Mouse (Mus musculus) midbrain, embryonic 16.5 days (tissue): ENCODE measurements around the gene Hmgcs1. TPM values are rescaled to one million over a fixed set of nuclear protein-coding genes. Genes with fewer than 3 reads are reported as not detected.

Experiments used
- ATAC-seq: fragments of 200-750 bp; cut with Nextera tagmentation; 2 replicates; pipeline ENCODE4 v1.8.0; 2017; ENCODE audit warnings: moderate TSS enrichment
- H3K27ac ChIP-seq: fragments of 300-500 bp; sonication (generic); 2 replicates; pipeline ENCODE4 v1.5.1; 2014; ENCODE audit warnings: mild to moderate bottlenecking, low read length, mixed read lengths
- H3K27me3 ChIP-seq: fragments of 300-500 bp; sonication (generic); 2 replicates; pipeline ENCODE4 v1.6.1; 2014; ENCODE audit warnings: low read depth, low read length, mixed read lengths; ENCODE audit not compliant: control insufficient read depth, insufficient read depth
- H3K36me3 ChIP-seq: fragments of 300-500 bp; sonication (generic); 2 replicates; pipeline ENCODE4 v1.6.1; 2014; ENCODE audit warnings: mild to moderate bottlenecking, low read length, moderate library complexity, mixed read lengths; ENCODE audit not compliant: control insufficient read depth, insufficient read depth
- H3K4me1 ChIP-seq: fragments of 300-500 bp; sonication (generic); 2 replicates; pipeline ENCODE4 v1.6.1; 2014; ENCODE audit warnings: mild to moderate bottlenecking, low read length, mixed read lengths; ENCODE audit not compliant: control insufficient read depth, insufficient read depth
- H3K4me2 ChIP-seq: fragments of 300-500 bp; sonication (generic); 2 replicates; pipeline ENCODE4 v1.6.1; 2014; ENCODE audit warnings: mild to moderate bottlenecking, low read length, mixed read lengths
- H3K4me3 ChIP-seq: fragments of 300-500 bp; sonication (generic); 2 replicates; pipeline ENCODE4 v1.5.1; 2014; ENCODE audit warnings: low read depth, mild to moderate bottlenecking, low read length, moderate library complexity, mixed read lengths
- H3K9ac ChIP-seq: fragments of 300-500 bp; sonication (generic); 2 replicates; pipeline ENCODE4 v1.6.1; 2014; ENCODE audit warnings: low read depth, low read length, mixed read lengths
- H3K9me3 ChIP-seq: fragments of 300-500 bp; sonication (generic); replicated peaks from 2 replicates; pipeline ENCODE4 v1.6.1; 2014; ENCODE audit warnings: mild to moderate bottlenecking, low read length, mixed read lengths; ENCODE audit not compliant: control insufficient read depth, poor library complexity, severe bottlenecking
- whole genome bisulfite sequencing: fragments of 180-500 bp; shearing (Covaris S2); extraction: QIAGEN DNeasy Blood & Tissue Kit; methylation state at CpG from one replicate; pipeline ENCODE4 v1.1.7; 2014; 5-methylcytosine and 5-hydroxymethylcytosine counted together
- polyA plus RNA-seq: library from polyadenylated mRNA; unstranded; fragments of >200 nt; fragmentation: Nextera tagmentation; extraction: Ambion mirVana; gene quantifications from 2 replicates; pipeline ENCODE4 v1.2.1, GENCODE M21; 2015

The Hmgcs1 gene
- polyA plus RNA-seq, 1 experiment from 2014 or later = 644 TPM

- Histone ChIP-seq H3K4me1 (peaks cover 2% of the 10 kb centered on the region; the same call in 1 of the 2 replicates), H3K36me3 (0 out of 2 replicates have a peak, but pooled peaks cover 3% of the 10 kb centered on the region), H3K4me3 (no peak overlapping the region), H3K9ac (no peak overlapping the region), H3K27ac (no peak overlapping the region), H3K27me3 (no peaks in the 10 kb centered on the region), H3K4me2 (no peak overlapping the region), H3K9me3 (no peaks in the 10 kb centered on the region)
- no peak for ATAC-seq
- WGBS = 93% methylated on average over 7 of the region's 7 CpGs
Observed at GRCm38 (mm10) chr13:119729406-119729805, 39.2 kb downstream of the Hmgcs1 start.

GRCm38 (mm10) chr13:119731448-119731847 lies 41.3 kb downstream of the Hmgcs1 start:
- no peaks in the 10 kb centered on the region for H3K9me3 ChIP-seq
- H3K4me1 ChIP-seq = peaks cover 2% of the 10 kb centered on the region; the same call in 1 of the 2 replicates
- no peak overlapping the region for H3K9ac ChIP-seq
- H3K36me3 ChIP-seq = no peaks in the 10 kb centered on the region
- ATAC-seq = no peak
- H3K4me2 ChIP-seq = no peak overlapping the region
- no peaks in the 10 kb centered on the region for H3K27me3 ChIP-seq
- 27% methylated on average over 6 of the region's 6 CpGs for WGBS
- H3K4me3 ChIP-seq = no peak overlapping the region
- no peak overlapping the region for H3K27ac ChIP-seq

- 2% methylated on average over 19 of the region's 19 CpGs for WGBS
- H3K9me3 ChIP-seq = no peaks in the 10 kb centered on the region
- no peaks in the 10 kb centered on the region for H3K27me3 ChIP-seq
- H3K27ac ChIP-seq = peak overlapping the region; percentile 47; the same call in 1 of the 2 replicates
- peak overlapping the region; percentile 7; the same call in 1 of the 2 replicates for H3K4me3 ChIP-seq
- peak overlapping the region; percentile 46; the same call in 1 of the 2 replicates for H3K9ac ChIP-seq
- no peaks in the 10 kb centered on the region for H3K36me3 ChIP-seq
- peak; percentile 79 for ATAC-seq
- peaks cover 13% of the 10 kb centered on the region for H3K4me1 ChIP-seq
- H3K4me2 ChIP-seq = peak overlapping the region; percentile 56
Observed at GRCm38 (mm10) chr13:119741390-119742237, 51.4 kb downstream of the Hmgcs1 start.

GRCm38 (mm10) chr13:119742711-119743415 lies 52.7 kb downstream of the Hmgcs1 start:
- Histone ChIP-seq H3K36me3 (no peaks in the 10 kb centered on the region), H3K27ac (no peak overlapping the region), H3K4me2 (no peak overlapping the region), H3K27me3 (no peaks in the 10 kb centered on the region), H3K9me3 (no peaks in the 10 kb centered on the region), H3K4me1 (peaks cover 10% of the 10 kb centered on the region), H3K4me3 (no peak overlapping the region), H3K9ac (no peak overlapping the region)
- WGBS = 87% methylated on average over 6 of the region's 6 CpGs
- no peak for ATAC-seq

- no peak overlapping the region for H3K27ac ChIP-seq
- 68% methylated on average over 3 of the region's 3 CpGs for WGBS
- H3K27me3 ChIP-seq = no peaks in the 10 kb centered on the region
- H3K4me3 ChIP-seq = no peak overlapping the region
- H3K36me3 ChIP-seq = no peaks in the 10 kb centered on the region
- ATAC-seq = no peak
- no peak overlapping the region for H3K4me2 ChIP-seq
- H3K9ac ChIP-seq = no peak overlapping the region
- peaks cover 10% of the 10 kb centered on the region for H3K4me1 ChIP-seq
- H3K9me3 ChIP-seq = no peaks in the 10 kb centered on the region
Observed at GRCm38 (mm10) chr13:119743470-119743869, 53.3 kb downstream of the Hmgcs1 start.

- Histone ChIP-seq H3K9me3 (no peaks in the 10 kb centered on the region), H3K4me2 (no peak overlapping the region), H3K27ac (no peak overlapping the region), H3K27me3 (no peaks in the 10 kb centered on the region), H3K9ac (no peak overlapping the region), H3K36me3 (no peaks in the 10 kb centered on the region), H3K4me1 (peaks cover 1% of the 10 kb centered on the region), H3K4me3 (no peak overlapping the region)
- 91% methylated on average over 4 of the region's 4 CpGs for WGBS
- no peak for ATAC-seq
Observed at GRCm38 (mm10) chr13:119746930-119747329, 56.8 kb downstream of the Hmgcs1 start.

- Histone ChIP-seq H3K4me1 (peaks cover 8% of the 10 kb centered on the region), H3K27ac (0 out of 2 replicates have a peak overlapping the region, but pooled peaks have one; percentile 4), H3K27me3 (no peaks in the 10 kb centered on the region), H3K9me3 (no peaks in the 10 kb centered on the region), H3K4me2 (peak overlapping the region; percentile 82; the same call in 1 of the 2 replicates), H3K4me3 (no peak overlapping the region; the same call in 1 of the 2 replicates), H3K36me3 (no peaks in the 10 kb centered on the region), H3K9ac (no peak overlapping the region)
- WGBS = 36% methylated on average over 9 of the region's 9 CpGs
- ATAC-seq = 0 out of 2 replicates have a peak, but pooled peaks have one; percentile 16
Observed at GRCm38 (mm10) chr13:119753859-119754634, 63.9 kb downstream of the Hmgcs1 start.

- Histone ChIP-seq H3K9me3 (no peaks in the 10 kb centered on the region), H3K4me1 (peaks cover 8% of the 10 kb centered on the region), H3K27ac (peak overlapping the region; percentile 83; the same call in 1 of the 2 replicates), H3K4me3 (peak overlapping the region; percentile 59), H3K4me2 (peak overlapping the region; percentile 82), H3K36me3 (no peaks in the 10 kb centered on the region), H3K9ac (peak overlapping the region; percentile 78), H3K27me3 (no peaks in the 10 kb centered on the region)
- ATAC-seq = no peak
- 14% methylated on average over 3 of the region's 3 CpGs for WGBS
Observed at GRCm38 (mm10) chr13:119754635-119755020, 64.4 kb downstream of the Hmgcs1 start.
